Mouse (Mus musculus) liver, adult 2 months (tissue): ENCODE results near the gene Gnb1. TPM values are rescaled to one million over a fixed set of nuclear protein-coding genes. Genes with fewer than 3 reads are reported as not detected.

ENCODE experiments used
- DNase-seq: peaks from one replicate; pipeline ENCODE4 v3.0.0-alpha.2; 2011; ENCODE audit warnings: low read depth, low spot score; ENCODE audit errors: extremely low read depth
- H3K27ac ChIP-seq: fragments of 200-500 bp; replicated peaks from 2 replicates; pipeline ENCODE4 v1.5.1; 2012; ENCODE audit warnings: low read depth, mild to moderate bottlenecking, control low read depth, inconsistent platforms, low read length; ENCODE audit not compliant: insufficient read depth
- H3K27me3 ChIP-seq: fragments of 200-500 bp; 2 replicates; pipeline ENCODE4 v1.6.1; 2012; ENCODE audit warnings: mild to moderate bottlenecking, moderate library complexity, low read length, inconsistent platforms; ENCODE audit not compliant: control insufficient read depth, insufficient read depth
- H3K36me3 ChIP-seq: fragments of 200-500 bp; 2 replicates; pipeline ENCODE4 v1.6.1; 2012; ENCODE audit warnings: low read length, inconsistent platforms; ENCODE audit not compliant: control insufficient read depth, insufficient read depth
- H3K4me1 ChIP-seq: fragments of 200-500 bp; 2 replicates; pipeline ENCODE4 v1.6.1; 2011; ENCODE audit warnings: low read length; ENCODE audit not compliant: control insufficient read depth, insufficient read depth
- H3K4me3 ChIP-seq: fragments of 200-500 bp; 2 replicates; pipeline ENCODE4 v1.5.1; 2011; ENCODE audit warnings: low read depth, mild to moderate bottlenecking, control low read depth, low read length, moderate library complexity; ENCODE audit not compliant: insufficient read depth
- H3K79me2 ChIP-seq: fragments of 200-500 bp; 2 replicates; pipeline ENCODE4 v1.6.1; 2012; ENCODE audit warnings: inconsistent platforms, mild to moderate bottlenecking, low read length, moderate library complexity; ENCODE audit not compliant: control insufficient read depth, insufficient read depth
- H3K9ac ChIP-seq: fragments of 200-500 bp; 2 replicates; pipeline ENCODE4 v1.6.1; 2012; ENCODE audit warnings: low read depth, mild to moderate bottlenecking, control low read depth, inconsistent platforms, low read length
- CTCF ChIP-seq: fragments of 200-500 bp; IDR thresholded peaks from 2 replicates; pipeline ENCODE4 v1.5.1; 2011; ENCODE audit warnings: low read depth, low read length, control low read depth
- POLR2A ChIP-seq: fragments of 200-500 bp; IDR thresholded peaks from 2 replicates; pipeline ENCODE4 v1.6.1; 2011; ENCODE audit warnings: low read length, control low read depth; ENCODE audit not compliant: insufficient read depth; ENCODE audit errors: extremely low read depth
- WGBS: fragments of 180-500 bp; shearing (Covaris S2); methylation state at CpG from one replicate; pipeline ENCODE4 v1.1.7; 2018; 5-methylcytosine and 5-hydroxymethylcytosine counted together
- polyA plus RNA-seq: library from polyadenylated mRNA; depleted of rRNA; stranded (reverse); fragments of >200 nt; gene quantifications from 2 replicates; pipeline ENCODE4 v1.2.3, GENCODE M21; 2012
- total RNA-seq: library from RNA; depleted of rRNA; stranded (reverse); fragments of >200 nt; gene quantifications from 2 replicates; pipeline ENCODE4 v1.2.3, GENCODE M21; 2014

Gene Gnb1
- total and polyA plus RNA-seq, 2 experiments, result 26.5 to 143 TPM

DNA sequence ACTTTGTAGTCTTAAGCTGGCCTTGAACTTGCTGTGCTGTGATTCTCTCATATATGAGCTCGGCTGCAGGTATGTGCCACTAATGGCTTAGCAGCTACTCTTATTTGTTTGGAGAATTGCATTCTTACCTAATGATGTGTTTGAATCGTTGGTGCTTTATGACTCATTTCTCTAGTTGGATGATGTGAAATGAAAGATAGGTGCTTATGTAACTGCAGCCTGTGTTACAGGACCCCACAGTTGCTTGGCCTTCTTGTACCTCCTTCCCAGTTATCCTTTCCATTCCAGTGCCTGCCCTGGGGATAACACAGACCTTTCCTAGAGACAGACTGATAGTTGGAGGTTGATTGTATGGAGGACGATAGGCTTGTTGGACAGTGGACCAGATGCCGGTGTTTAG lies 17.5 kb downstream of the Gnb1 start:
- Histone ChIP-seq H3K36me3 (no peaks in the 10 kb centered on the region), H3K4me3 (no peak overlapping the region), H3K27me3 (no peaks in the 10 kb centered on the region), H3K79me2 (peaks cover 58% of the 10 kb centered on the region), H3K9ac (no peak overlapping the region), H3K27ac (no peak overlapping the region), H3K4me1 (peaks cover 12% of the 10 kb centered on the region)
- WGBS, result 81% methylated on average over 4 of the region's 4 CpGs
- DNase-seq, result no peak
- no peak for TF ChIP-seq POLR2A
- no peak for TF ChIP-seq CTCF

DNA sequence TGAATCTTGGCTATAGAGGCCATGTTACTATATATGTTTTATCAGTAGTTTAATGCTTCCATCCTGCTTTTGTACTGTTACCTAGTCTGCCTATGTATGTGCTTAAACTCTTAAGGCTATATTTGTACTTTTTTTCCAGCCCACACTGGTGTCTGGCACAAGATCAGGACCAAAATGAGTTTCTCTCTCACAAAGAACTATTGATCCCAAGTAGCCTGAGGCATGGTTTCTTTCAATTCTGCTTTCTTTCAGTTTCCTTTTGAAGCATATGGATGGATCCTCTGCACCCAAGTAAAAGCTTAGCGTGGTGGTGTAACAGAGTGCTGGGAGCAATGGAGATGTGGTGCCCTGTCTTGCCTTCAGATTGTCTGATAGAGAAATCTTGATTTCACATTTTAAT lies 19.8 kb downstream of the Gnb1 start:
- Histone ChIP-seq H3K4me3 (no peak overlapping the region), H3K9ac (no peak overlapping the region), H3K27ac (no peak overlapping the region), H3K27me3 (no peaks in the 10 kb centered on the region), H3K36me3 (no peaks in the 10 kb centered on the region), H3K79me2 (peaks cover 53% of the 10 kb centered on the region), H3K4me1 (peaks cover 5% of the 10 kb centered on the region; the same call in 1 of the 2 replicates)
- no peak for DNase-seq
- TF ChIP-seq POLR2A (no peak), CTCF (no peak)
- 89% methylated on average over 1 of the region's 1 CpGs for WGBS

DNA sequence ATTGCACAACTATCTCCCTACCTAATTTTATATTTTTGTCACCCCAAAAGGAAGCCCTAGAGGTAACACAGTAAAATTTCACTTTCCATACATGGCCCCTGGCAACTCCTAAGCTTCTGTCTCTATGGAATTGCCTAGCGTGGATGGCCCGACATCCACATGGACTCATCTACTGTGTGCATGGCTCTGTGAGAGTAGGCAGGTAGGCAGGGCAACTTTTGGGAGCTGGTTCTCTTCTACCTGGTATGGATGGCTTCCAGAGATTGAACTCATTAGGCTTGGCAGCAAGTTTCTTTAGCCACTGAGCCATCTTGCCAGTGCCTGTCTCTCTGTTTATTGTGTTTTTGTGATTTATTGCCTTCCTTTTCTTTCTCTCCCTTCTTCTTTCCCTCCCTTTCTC lies 23.6 kb downstream of the Gnb1 start:
- H3K9ac ChIP-seq, result no peak overlapping the region

DNA sequence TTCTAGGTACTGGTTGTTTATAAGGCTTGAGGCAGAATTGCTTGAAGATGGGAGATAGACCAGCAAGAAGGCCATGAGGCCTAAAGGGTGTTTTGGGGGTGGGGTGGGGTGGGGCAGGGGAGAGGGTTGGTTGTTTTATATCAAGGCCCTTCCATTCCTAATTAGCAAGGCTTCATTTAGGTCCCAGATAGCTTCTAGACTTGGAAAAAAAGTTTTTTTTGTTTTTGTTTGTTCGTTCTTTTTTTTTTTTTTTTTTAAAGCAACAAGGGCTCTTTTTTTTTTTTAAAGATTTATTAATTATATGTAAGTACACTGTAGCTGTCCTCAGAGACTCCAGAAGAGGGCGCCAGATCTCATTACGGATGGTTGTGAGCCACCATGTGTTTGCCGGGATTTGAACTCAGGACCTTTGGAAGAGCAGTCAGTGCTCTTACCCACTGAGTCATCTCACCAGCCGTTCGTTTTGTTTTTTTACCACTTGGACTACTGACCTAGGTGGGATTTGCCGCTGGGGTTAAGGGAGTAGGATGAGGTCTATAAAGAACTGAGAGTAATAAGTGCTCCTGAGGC lies 26.9 kb downstream of the Gnb1 start:
- H3K36me3 ChIP-seq, result no peaks in the 10 kb centered on the region; the same call in 1 of the 2 replicates
- H3K79me2 ChIP-seq, result peaks cover 32% of the 10 kb centered on the region; the same call in 1 of the 2 replicates
- 89% methylated on average over 7 of the region's 7 CpGs for WGBS
- DNase-seq, result no peak
- H3K4me3 ChIP-seq, result no peak overlapping the region
- H3K27ac ChIP-seq, result no peak overlapping the region
- H3K9ac ChIP-seq, result no peak overlapping the region
- no peak for TF ChIP-seq CTCF
- no peak for TF ChIP-seq POLR2A
- no peaks in the 10 kb centered on the region for H3K27me3 ChIP-seq
- H3K4me1 ChIP-seq, result peaks cover under 1% of the 10 kb centered on the region; the same call in 1 of the 2 replicates

More for the DNA sequence above, 23.6 kb downstream of the Gnb1 start:
- Histone ChIP-seq H3K27me3 (no peaks in the 10 kb centered on the region), H3K4me1 (peaks cover 5% of the 10 kb centered on the region; the same call in 1 of the 2 replicates), H3K27ac (no peak overlapping the region), H3K79me2 (peaks cover 45% of the 10 kb centered on the region; the same call in 1 of the 2 replicates), H3K36me3 (no peaks in the 10 kb centered on the region; the same call in 1 of the 2 replicates), H3K4me3 (no peak overlapping the region)
- DNase-seq, result no peak
- TF ChIP-seq CTCF (no peak), POLR2A (no peak)
- WGBS, result 91% methylated on average over 2 of the region's 2 CpGs

DNA sequence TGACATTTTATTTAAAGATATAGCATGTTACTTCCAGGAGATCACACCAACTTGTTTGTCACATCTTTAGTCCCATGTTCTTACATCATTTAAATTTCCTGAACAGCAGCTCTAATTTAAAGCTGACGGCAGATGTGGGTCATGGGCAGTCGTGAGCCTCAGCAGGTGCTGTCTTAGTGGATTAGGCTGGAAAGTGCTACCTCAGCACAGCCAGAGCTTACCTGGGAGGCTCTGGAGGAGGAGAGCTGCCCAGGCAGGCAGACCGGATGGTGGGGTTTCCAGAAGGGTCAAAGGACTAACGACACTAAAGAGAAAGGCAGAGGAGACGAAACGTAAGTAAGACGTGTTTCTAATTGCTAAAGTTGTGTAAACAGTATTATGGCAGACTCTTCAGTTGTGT lies 31.2 kb downstream of the Gnb1 start:
- 78% methylated on average over 7 of the region's 7 CpGs for WGBS
- DNase-seq, result no peak
- Histone ChIP-seq H3K4me1 (peaks cover 3% of the 10 kb centered on the region), H3K79me2 (peaks cover 17% of the 10 kb centered on the region; the same call in 1 of the 2 replicates), H3K27ac (no peak overlapping the region), H3K4me3 (no peak overlapping the region), H3K27me3 (no peaks in the 10 kb centered on the region), H3K9ac (no peak overlapping the region), H3K36me3 (peaks cover 2% of the 10 kb centered on the region; the same call in 1 of the 2 replicates)
- no peak for TF ChIP-seq POLR2A
- TF ChIP-seq CTCF, result no peak

DNA sequence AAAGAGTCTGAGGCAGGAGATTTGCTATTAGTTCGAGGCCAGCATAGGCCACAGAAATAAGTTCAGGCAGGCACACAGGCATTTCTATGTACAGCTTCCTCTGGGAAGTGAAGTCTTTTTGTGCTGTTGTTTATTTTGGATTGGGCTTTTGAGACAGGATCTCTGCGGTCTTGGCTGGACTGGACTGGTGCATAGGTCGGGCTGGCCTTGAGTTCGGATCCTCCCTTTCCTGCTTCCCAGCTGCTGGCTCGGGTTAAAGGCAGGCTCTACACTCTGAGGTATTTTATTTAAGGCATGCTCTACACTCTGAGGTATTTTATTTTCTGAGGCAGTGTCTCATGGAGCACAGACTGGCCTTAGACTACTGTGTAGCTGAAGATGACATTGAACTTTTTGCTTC lies 34.6 kb downstream of the Gnb1 start:
- WGBS, result 18% methylated on average over 5 of the region's 5 CpGs
- Histone ChIP-seq H3K79me2 (peaks cover 13% of the 10 kb centered on the region), H3K36me3 (peaks cover 22% of the 10 kb centered on the region), H3K4me3 (no peak overlapping the region), H3K27ac (no peak overlapping the region), H3K9ac (no peak overlapping the region), H3K27me3 (no peaks in the 10 kb centered on the region), H3K4me1 (peaks cover 3% of the 10 kb centered on the region)
- no peak for TF ChIP-seq CTCF
- TF ChIP-seq POLR2A, result no peak
- peak; percentile 44 for DNase-seq
